Mouse (Mus musculus): ENCODE results near the gene Zc3h8. TPM values are rescaled to one million over a fixed set of nuclear protein-coding genes. Genes with fewer than 3 reads are reported as not detected.

Gene Zc3h8
- polyA plus RNA-seq, 1 experiment, result 2.5 TPM

GRCm38 (mm10) chr2:128966641-128967580 lies 23.0 kb upstream of the Zc3h8 start, which contains the start of gene Zc3h6:
Gene Zc3h6, plus strand, starts transcription at chr2:128967402.
- under 1% methylated on average over 65 of the region's 65 CpGs for whole genome bisulfite sequencing
- H3K36me3 ChIP-seq (ENCODE audit: control insufficient read depth, insufficient read depth, low read length), result no peaks in the 10 kb centered on the region
- peak within 1 kb of the TSS; percentile 100 for H3K27ac ChIP-seq (ENCODE audit: insufficient read depth, low read depth, low read length)
- no peaks in the 10 kb centered on the region for H3K27me3 ChIP-seq (replicated peaks; ENCODE audit: control insufficient read depth, insufficient read depth, low read length)
- H3K4me1 ChIP-seq (ENCODE audit: control insufficient read depth, insufficient read depth, low read length), result peaks cover 4% of the 10 kb centered on the region; the same call in 1 of the 2 replicates
- peak; percentile 91 for TF ChIP-seq POLR2A (IDR thresholded peaks at IDR 0.05; ENCODE audit: low read depth, low read length)
- no peak for TF ChIP-seq CTCF (conservative IDR thresholded peaks at IDR 0.05; ENCODE audit: insufficient read depth, insufficient read length, low read depth, low read length)
- peak; percentile 99 for DNase-seq
- H3K4me3 ChIP-seq (ENCODE audit: insufficient read depth, low read depth, low read length), result peak within 1 kb of the TSS; percentile 92

GRCm38 (mm10) chr2:128966236-128966635 lies 22.4 kb upstream of the Zc3h8 start:
- Histone ChIP-seq H3K4me3 (ENCODE audit: insufficient read depth, low read depth, low read length) (no peak overlapping the region; the same call in 1 of the 2 replicates), H3K36me3 (ENCODE audit: control insufficient read depth, insufficient read depth, low read length) (no peaks in the 10 kb centered on the region), H3K27ac (ENCODE audit: insufficient read depth, low read depth, low read length) (no peak overlapping the region), H3K4me1 (ENCODE audit: control insufficient read depth, insufficient read depth, low read length) (no peaks in the 10 kb centered on the region), H3K27me3 (replicated peaks; ENCODE audit: control insufficient read depth, insufficient read depth, low read length) (no peaks in the 10 kb centered on the region)
- WGBS, result 23% methylated on average over 6 of the region's 6 CpGs
- TF ChIP-seq POLR2A (IDR thresholded peaks at IDR 0.05; ENCODE audit: low read depth, low read length) (no peak), CTCF (conservative IDR thresholded peaks at IDR 0.05; ENCODE audit: insufficient read depth, insufficient read length, low read depth, low read length) (no peak)
- no peak for DNase-seq

- no peak overlapping the region for H3K27ac ChIP-seq (ENCODE audit: insufficient read depth, low read depth, low read length)
- no peaks in the 10 kb centered on the region for H3K36me3 ChIP-seq (ENCODE audit: control insufficient read depth, insufficient read depth, low read length)
- H3K27me3 ChIP-seq (replicated peaks; ENCODE audit: control insufficient read depth, insufficient read depth, low read length), result no peaks in the 10 kb centered on the region
- H3K4me1 ChIP-seq (ENCODE audit: control insufficient read depth, insufficient read depth, low read length), result no peaks in the 10 kb centered on the region
- WGBS, result 68% methylated on average over 5 of the region's 5 CpGs
- TF ChIP-seq CTCF (conservative IDR thresholded peaks at IDR 0.05; ENCODE audit: insufficient read depth, insufficient read length, low read depth, low read length) (no peak), POLR2A (IDR thresholded peaks at IDR 0.05; ENCODE audit: low read depth, low read length) (no peak)
- H3K4me3 ChIP-seq (ENCODE audit: insufficient read depth, low read depth, low read length), result no peak overlapping the region
- no peak for DNase-seq
These were observed 21.7 kb upstream of the Zc3h8 start for GRCm38 (mm10) chr2:128965505-128966105.

- peak; percentile 67 for DNase-seq
- Histone ChIP-seq H3K36me3 (ENCODE audit: control insufficient read depth, insufficient read depth, low read length) (no peaks in the 10 kb centered on the region), H3K4me3 (ENCODE audit: insufficient read depth, low read depth, low read length) (no peak overlapping the region), H3K27me3 (replicated peaks; ENCODE audit: control insufficient read depth, insufficient read depth, low read length) (no peaks in the 10 kb centered on the region), H3K4me1 (ENCODE audit: control insufficient read depth, insufficient read depth, low read length) (no peaks in the 10 kb centered on the region), H3K27ac (ENCODE audit: insufficient read depth, low read depth, low read length) (no peak overlapping the region)
- no peak for TF ChIP-seq POLR2A (IDR thresholded peaks at IDR 0.05; ENCODE audit: low read depth, low read length)
- no peak for TF ChIP-seq CTCF (conservative IDR thresholded peaks at IDR 0.05; ENCODE audit: insufficient read depth, insufficient read length, low read depth, low read length)
These were observed 10.3 kb upstream of the Zc3h8 start for GRCm38 (mm10) chr2:128954186-128954585.

- no peak overlapping the region for H3K27ac ChIP-seq (ENCODE audit: insufficient read depth, low read depth, low read length)
- TF ChIP-seq CTCF (conservative IDR thresholded peaks at IDR 0.05; ENCODE audit: insufficient read depth, insufficient read length, low read depth, low read length), result peak; percentile 40
- no peak for TF ChIP-seq POLR2A (IDR thresholded peaks at IDR 0.05; ENCODE audit: low read depth, low read length)
- H3K4me3 ChIP-seq (ENCODE audit: insufficient read depth, low read depth, low read length), result no peak overlapping the region
- H3K4me1 ChIP-seq (ENCODE audit: control insufficient read depth, insufficient read depth, low read length), result peaks cover 2% of the 10 kb centered on the region; the same call in 1 of the 2 replicates
- H3K36me3 ChIP-seq (ENCODE audit: control insufficient read depth, insufficient read depth, low read length), result no peaks in the 10 kb centered on the region
- peak; percentile 79 for DNase-seq
- H3K27me3 ChIP-seq (replicated peaks; ENCODE audit: control insufficient read depth, insufficient read depth, low read length), result no peaks in the 10 kb centered on the region
- WGBS, result 33% methylated on average over 6 of the region's 6 CpGs
These were observed 4.2 kb upstream of the Zc3h8 start for GRCm38 (mm10) chr2:128947962-128948588.

- 72% methylated on average over 3 of the region's 3 CpGs for WGBS
- TF ChIP-seq CTCF (conservative IDR thresholded peaks at IDR 0.05; ENCODE audit: insufficient read depth, insufficient read length, low read depth, low read length) (no peak), POLR2A (IDR thresholded peaks at IDR 0.05; ENCODE audit: low read depth, low read length) (no peak)
- H3K4me3 ChIP-seq (ENCODE audit: insufficient read depth, low read depth, low read length), result no peak overlapping the region
- DNase-seq, result no peak
- no peaks in the 10 kb centered on the region for H3K4me1 ChIP-seq (ENCODE audit: control insufficient read depth, insufficient read depth, low read length)
- peaks cover 3% of the 10 kb centered on the region; the same call in 1 of the 2 replicates for H3K36me3 ChIP-seq (ENCODE audit: control insufficient read depth, insufficient read depth, low read length)
- no peak overlapping the region for H3K27ac ChIP-seq (ENCODE audit: insufficient read depth, low read depth, low read length)
- no peaks in the 10 kb centered on the region for H3K27me3 ChIP-seq (replicated peaks; ENCODE audit: control insufficient read depth, insufficient read depth, low read length)
These were observed 7.6 kb downstream of the Zc3h8 start for GRCm38 (mm10) chr2:128936256-128936655.

Data from kidney, adult 2 months (tissue).